Mouse (Mus musculus): ENCODE data around the gene Fkbp15.

GRCm38 (mm10) chr4:62254551-62254950, 105.8 kb downstream of the Fkbp15 start:
- no peak for TF ChIP-seq ZNF384 (IDR thresholded peaks at IDR 0.05; ENCODE audit: low read depth, low read length)
- no peak for TF ChIP-seq CHD2 (IDR thresholded peaks at IDR 0.05; ENCODE audit: low read depth, low read length)
- TF ChIP-seq MAFK (IDR thresholded peaks at IDR 0.05; ENCODE audit: insufficient read depth, low read depth, low read length), result no peak
- no peak for TF ChIP-seq ZC3H11A (IDR thresholded peaks at IDR 0.05; ENCODE audit: borderline replicate concordance, low read depth, low read length)
